Mouse (Mus musculus) megakaryocyte, embryonic 14.5 days (primary cell): Measurements from ENCODE around the gene Shox2.

Source experiments
- FLI1 ChIP-seq: IDR thresholded peaks from 2 replicates; pipeline ENCODE4 v1.6.1; 2012; ENCODE audit warnings: low read length, inconsistent platforms, mixed read lengths
- GATA1 ChIP-seq: IDR thresholded peaks from 3 replicates; pipeline ENCODE4 v1.6.1; 2012; ENCODE audit warnings: mixed read lengths, low read length, inconsistent platforms, borderline replicate concordance

DNA sequence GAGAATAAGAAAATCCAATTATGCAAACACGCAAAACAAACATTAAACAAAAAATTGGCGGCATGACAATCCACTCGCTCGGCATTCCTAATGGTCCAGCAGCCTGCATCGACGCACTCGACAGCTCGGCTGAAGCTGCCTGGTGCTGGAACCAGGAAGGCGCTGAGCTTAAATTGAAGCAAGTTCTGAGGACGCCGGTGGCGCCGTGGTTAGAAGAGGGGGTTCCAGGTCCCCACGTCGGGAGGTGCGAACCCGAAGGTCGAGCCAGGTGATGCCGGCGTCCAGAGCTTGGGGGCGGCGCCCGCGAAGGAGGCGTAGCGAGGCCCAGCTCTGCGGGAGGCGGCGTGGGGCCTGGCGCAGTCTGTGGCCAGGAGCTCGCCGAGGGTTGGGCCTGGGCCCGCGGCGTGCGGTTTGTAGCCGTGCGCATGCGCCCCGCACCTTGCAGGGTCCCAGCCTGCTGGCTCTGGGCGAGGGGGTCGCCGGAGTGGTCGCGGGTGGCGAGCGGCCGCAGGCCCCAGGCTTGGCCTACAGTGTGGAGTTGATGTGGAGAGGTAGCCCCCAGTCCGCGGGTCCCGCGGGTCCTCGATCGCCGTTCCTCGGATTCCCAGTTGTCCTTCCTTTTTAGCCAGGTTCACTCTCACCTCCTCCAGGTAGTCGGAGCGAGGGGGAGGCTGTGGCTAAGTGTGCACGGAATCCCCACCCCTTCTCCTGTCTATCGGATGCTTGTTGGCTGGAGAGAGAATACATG lies 4.1 kb upstream of the Shox2 start:
- TF ChIP-seq FLI1 = no peak
- TF ChIP-seq GATA1 = no peak
